13 mouse cellular contexts compared by ENCODE assay signal in the genomic region with DNA sequence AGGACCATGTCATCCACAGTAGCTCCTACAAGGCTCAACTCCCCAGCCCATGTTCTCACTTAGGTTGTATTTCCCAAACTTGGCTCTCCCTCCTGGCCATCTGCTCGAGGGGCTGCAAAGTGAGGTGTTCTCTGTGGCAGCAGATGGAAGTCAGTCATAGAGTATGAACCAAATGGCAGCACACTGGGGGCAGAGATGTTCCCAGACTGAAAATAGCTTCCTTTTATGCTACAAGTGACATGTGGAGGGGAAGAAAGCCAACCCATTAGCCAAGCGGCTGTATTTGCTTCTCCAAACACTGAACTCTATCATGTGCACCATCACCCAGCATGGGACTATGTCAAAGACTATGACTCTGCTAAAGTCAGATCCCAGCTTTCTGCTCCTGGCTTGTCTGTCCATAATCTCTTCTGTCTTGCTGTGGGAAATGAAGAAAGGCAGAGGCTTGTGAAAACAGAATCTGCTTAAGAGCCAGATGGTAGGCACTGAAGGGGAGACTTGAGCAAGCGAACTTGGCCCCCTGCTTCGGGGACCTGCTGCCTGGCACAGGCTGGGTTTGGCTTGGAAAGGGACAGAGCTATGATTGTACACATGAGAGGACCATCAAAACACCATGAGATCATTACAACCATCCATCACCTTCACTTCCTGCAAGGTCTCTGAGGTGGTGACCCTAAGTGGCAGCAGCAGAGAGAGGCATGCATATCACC. TPM values are rescaled to one million over a fixed set of nuclear protein-coding genes. Genes with fewer than 3 reads are reported as not detected.
DNase-seq lines count a peak whose midpoint lies in the region; ATAC-seq and TF ChIP-seq lines count a peak whose summit lies in the region.
"Had no signal": no experiment of that assay in that cellular context is flagged by ENCODE, and none has a peak within 500 bp of the region (broad histone marks: within the 10 kb centered on the region; RNA-seq: fewer than 3 reads in every experiment).

No protein-coding gene starts in this region.

- no peaks in the 10 kb centered on the region for H3K27me3 ChIP-seq in midbrain, postnatal 0 days (ENCODE audit: insufficient read depth, low read length)
- H3K27me3 ChIP-seq in midbrain, embryonic 11.5 days (ENCODE audit: control insufficient read depth, insufficient read depth, low read length): no peaks in the 10 kb centered on the region
- no peaks in the 10 kb centered on the region for H3K27me3 ChIP-seq in liver, postnatal 0 days (ENCODE audit: insufficient read depth, low read length)

- DNase-seq in midbrain, postnatal 0 days (ENCODE audit: low spot score): peak; percentile 80
- no peak for DNase-seq in midbrain, embryonic 11.5 days (ENCODE audit: low spot score, missing footprints)
- peak; percentile 60 to 85 for DNase-seq in left cerebral cortex, adult 18-20 months (ENCODE audit: low spot score in 2 of 2)
- DNase-seq in liver, postnatal 0 days: no peak
- DNase-seq in thymus, postnatal 36 days: no peak
- no peak for DNase-seq in testis, postnatal 10 days (ENCODE audit: low spot score)
- no peak for DNase-seq in urinary bladder, postnatal 36 days (ENCODE audit: low spot score in 2 of 2)
- DNase-seq: gastrocnemius, postnatal 14 days; kidney, postnatal 36 days; lung, adult 2 months; midbrain, embryonic 14.5 days had no signal

- no peak overlapping the region for H3K4me2 ChIP-seq in midbrain, postnatal 0 days (ENCODE audit: low read depth, low read length, poor library complexity, severe bottlenecking)
- H3K4me2 ChIP-seq in midbrain, embryonic 11.5 days: no peak overlapping the region
- H3K4me2 ChIP-seq in liver, postnatal 0 days (ENCODE audit: low read depth, low read length): no peak overlapping the region

- TF ChIP-seq EP300 in liver, postnatal 0 days (IDR thresholded peaks at IDR 0.05; ENCODE audit: low read depth): no peak

- TF ChIP-seq CTCF in midbrain, postnatal 0 days (IDR thresholded peaks at IDR 0.05): no peak
- no peak for TF ChIP-seq CTCF in liver, postnatal 0 days (IDR thresholded peaks at IDR 0.05; ENCODE audit: low read depth)

- no peak overlapping the region for H3K9ac ChIP-seq in midbrain, postnatal 0 days (replicated peaks; ENCODE audit: low read length, poor library complexity, severe bottlenecking)
- no peak overlapping the region for H3K9ac ChIP-seq in midbrain, embryonic 11.5 days (ENCODE audit: low read length)
- no peak overlapping the region for H3K9ac ChIP-seq in liver, postnatal 0 days (replicated peaks)

- 87% methylated on average over 4 of the region's 4 CpGs for WGBS in midbrain, postnatal 0 days
- WGBS in midbrain, embryonic 11.5 days: 88% methylated on average over 4 of the region's 4 CpGs
- WGBS in liver, postnatal 0 days (ENCODE audit: insufficient replicate concordance): 65% methylated on average over 4 of the region's 4 CpGs

- H3K9me3 ChIP-seq in midbrain, postnatal 0 days (ENCODE audit: low read length): no peaks in the 10 kb centered on the region
- H3K9me3 ChIP-seq in midbrain, embryonic 11.5 days (ENCODE audit: control insufficient read depth, low read length): no peaks in the 10 kb centered on the region
- H3K9me3 ChIP-seq in liver, postnatal 0 days (ENCODE audit: low read length): no peaks in the 10 kb centered on the region

- H3K4me3 ChIP-seq in midbrain, postnatal 0 days (ENCODE audit: low read depth, low read length): no peak overlapping the region
- H3K4me3 ChIP-seq in midbrain, embryonic 11.5 days (ENCODE audit: low read depth, low read length): no peak overlapping the region
- no peak overlapping the region for H3K4me3 ChIP-seq in liver, postnatal 0 days (ENCODE audit: low read depth, low read length)

- ATAC-seq in midbrain, postnatal 0 days (ENCODE audit: low FRiP score): no peak; the same call in 1 of the 2 replicates
- ATAC-seq in midbrain, embryonic 11.5 days (ENCODE audit: low FRiP score): no peak
- ATAC-seq in frontal cortex, adult (ENCODE audit: low TSS enrichment): peak; percentile 81
- no peak for ATAC-seq in liver, postnatal 0 days

- H3K27ac ChIP-seq in midbrain, postnatal 0 days (ENCODE audit: low read depth, low read length): no peak overlapping the region
- H3K27ac ChIP-seq in midbrain, embryonic 11.5 days (ENCODE audit: low read depth, low read length): no peak overlapping the region
- H3K27ac ChIP-seq in liver, postnatal 0 days (ENCODE audit: low read depth): no peak overlapping the region

- H3K36me3 ChIP-seq in midbrain, postnatal 0 days (ENCODE audit: insufficient read depth, low read length): no peaks in the 10 kb centered on the region
- no peaks in the 10 kb centered on the region for H3K36me3 ChIP-seq in midbrain, embryonic 11.5 days (ENCODE audit: control insufficient read depth, insufficient read depth, low read length)
- H3K36me3 ChIP-seq in liver, postnatal 0 days (replicated peaks; ENCODE audit: insufficient read depth, low read length): no peaks in the 10 kb centered on the region

- no peaks in the 10 kb centered on the region for H3K4me1 ChIP-seq in midbrain, postnatal 0 days (ENCODE audit: insufficient read depth, low read length)
- H3K4me1 ChIP-seq in midbrain, embryonic 11.5 days (ENCODE audit: control insufficient read depth, insufficient read depth, low read length): no peaks in the 10 kb centered on the region
- H3K4me1 ChIP-seq in liver, postnatal 0 days (ENCODE audit: insufficient read depth): no peaks in the 10 kb centered on the region

RNA-seq across cellular contexts. Expression of gene Cemip, which starts 41.6 kb away (rescaled TPM):
- 6.6 and 8.2 TPM in 2 replicates for total RNA-seq in midbrain, postnatal 0 days (2014; rRNA removed)
- polyA plus RNA-seq in midbrain, postnatal 0 days (2015; fragmentation: Nextera tagmentation; extraction: Ambion mirVana): 0.49 and 0.60 TPM in 2 replicates
- 0.62 and 0.63 TPM in 2 replicates for polyA plus RNA-seq in midbrain, embryonic 11.5 days (2014; fragmentation: Nextera tagmentation; extraction: Ambion mirVana)
- 10 to 100 TPM; 12.2 to 12.7 TPM for total RNA-seq in left cerebral cortex, adult 18-20 months (2021)
- polyA plus RNA-seq in liver, postnatal 0 days (2015; fragmentation: Nextera tagmentation; extraction: Ambion mirVana): not detected in 2 replicates
- total RNA-seq: hematopoietic stem cell, adult 5-6 weeks had no signal

Comparison
In these comparisons a context has a peak if more than half of its experiments do, and no peak if none do; other contexts are left out.
1. DNase-seq: peak in midbrain, postnatal 0 days (single experiment) and left cerebral cortex, adult 18-20 months (2 of 2); none in midbrain, embryonic 11.5 days (single experiment), liver, postnatal 0 days (single experiment), thymus, postnatal 36 days (0 of 2), testis, postnatal 10 days (single experiment) and urinary bladder, postnatal 36 days (0 of 2).